Mouse (Mus musculus): Measurements from ENCODE around the gene Acot6. TPM values are rescaled to one million over a fixed set of nuclear protein-coding genes. Genes with fewer than 3 reads are reported as not detected.
A peak's percentile ranks its signal among the peaks of the same experiment; 100 is the strongest.
"Not testable (repeated sequence)": the region's sequence is repeated elsewhere in the genome, so short reads cannot be mapped to it uniquely, and the experiment has no call there.

Gene Acot6
- polyA plus RNA-seq, 1 experiment from 2014 or later: 1.0 TPM

DNA sequence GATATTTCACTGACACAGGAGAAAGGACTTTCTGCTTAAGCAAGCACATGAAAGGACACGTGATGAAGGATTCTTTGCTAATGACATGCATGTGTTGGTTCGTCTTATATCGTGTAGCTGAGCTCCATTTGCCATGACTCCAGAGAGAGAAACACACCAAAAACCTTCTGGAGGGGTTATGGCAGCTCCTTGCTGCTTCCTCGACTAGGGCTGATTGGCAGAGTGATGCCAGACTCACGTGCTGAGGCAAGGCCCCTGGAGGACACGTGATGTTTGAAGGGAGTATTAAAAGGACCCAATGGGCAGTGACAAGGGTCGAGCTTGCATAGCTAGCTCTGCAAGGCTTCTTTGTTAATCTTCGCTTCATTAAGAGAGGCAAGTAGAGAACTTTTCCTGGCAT, 32.2 kb upstream of the Acot6 start:
- Histone ChIP-seq H3K4me3 (no peak overlapping the region), H3K27me3 (peaks cover 45% of the 10 kb centered on the region), H3K27ac (no peak overlapping the region), H3K9me3 (replicated peaks) (no peaks in the 10 kb centered on the region), H3K36me3 (no peaks in the 10 kb centered on the region), H3K9ac (no peak overlapping the region), H3K4me1 (no peaks in the 10 kb centered on the region), H3K4me2 (replicated peaks) (no peak overlapping the region)
- ATAC-seq (ENCODE audit: low FRiP score): no peak
- WGBS: 58% methylated on average over 8 of the region's 8 CpGs

DNA sequence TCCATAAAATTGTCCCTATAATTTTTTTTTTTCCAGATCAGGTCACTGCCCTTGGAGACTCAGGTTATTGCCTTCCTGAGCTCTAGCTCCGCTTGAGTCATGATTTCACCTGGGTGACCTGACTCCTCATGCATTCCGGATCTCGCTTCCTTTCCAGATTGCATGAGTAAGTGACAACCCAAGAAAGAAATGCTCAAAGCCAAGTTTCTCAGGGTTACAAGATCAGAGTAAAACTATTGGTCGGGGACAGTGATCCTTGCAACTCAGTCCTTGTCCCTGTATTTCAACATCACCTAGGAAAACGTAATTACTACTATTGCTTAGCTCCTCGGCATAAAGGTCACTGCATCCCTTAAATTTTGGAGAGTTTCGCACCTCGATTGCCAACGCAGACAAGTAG, 31.5 kb upstream of the Acot6 start, which contains the start of gene Acot5:
Gene Acot5, plus strand, starts transcription at position 340 of the 400 bp plus-strand sequence.
- Histone ChIP-seq H3K27me3 (peaks cover 45% of the 10 kb centered on the region), H3K9me3 (replicated peaks) (no peaks in the 10 kb centered on the region), H3K4me2 (replicated peaks) (peak within 1 kb of the TSS; percentile 61), H3K9ac (peak within 1 kb of the TSS; percentile 49; the same call in 1 of the 2 replicates), H3K4me1 (no peaks in the 10 kb centered on the region), H3K4me3 (peak within 1 kb of the TSS; percentile 38), H3K36me3 (no peaks in the 10 kb centered on the region), H3K27ac (no peak within 1 kb of the TSS)
- 60% methylated on average over 9 of the region's 9 CpGs for WGBS
- ATAC-seq (ENCODE audit: low FRiP score): no peak

DNA sequence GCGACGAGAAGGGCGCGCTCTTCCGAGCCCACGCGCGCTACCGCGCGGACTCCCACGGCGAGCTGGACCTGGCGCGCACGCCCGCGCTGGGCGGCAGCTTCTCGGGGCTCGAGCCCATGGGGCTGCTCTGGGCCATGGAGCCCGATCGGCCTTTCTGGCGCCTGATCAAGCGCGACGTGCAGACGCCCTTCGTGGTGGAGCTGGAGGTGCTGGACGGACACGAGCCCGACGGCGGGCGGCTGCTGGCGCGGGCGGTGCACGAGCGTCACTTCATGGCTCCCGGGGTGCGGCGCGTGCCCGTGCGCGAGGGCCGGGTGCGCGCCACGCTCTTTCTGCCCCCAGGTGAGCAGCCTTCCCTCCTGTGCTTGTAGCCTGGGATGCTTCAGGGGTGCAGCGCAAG, 30.9 kb upstream of the Acot6 start:
- not testable (repeated sequence) for H3K27ac ChIP-seq; H3K9me3 ChIP-seq (replicated peaks); H3K36me3 ChIP-seq; ATAC-seq (ENCODE audit: low FRiP score); H3K4me1 ChIP-seq
- H3K9ac ChIP-seq: peak overlapping the region; percentile 49; the same call in 1 of the 2 replicates
- peak overlapping the region; percentile 61 for H3K4me2 ChIP-seq (replicated peaks)
- peak overlapping the region; percentile 38 for H3K4me3 ChIP-seq
- 2% methylated on average over 46 of the region's 52 CpGs for WGBS
- peaks cover 45% of the 10 kb centered on the region for H3K27me3 ChIP-seq

DNA sequence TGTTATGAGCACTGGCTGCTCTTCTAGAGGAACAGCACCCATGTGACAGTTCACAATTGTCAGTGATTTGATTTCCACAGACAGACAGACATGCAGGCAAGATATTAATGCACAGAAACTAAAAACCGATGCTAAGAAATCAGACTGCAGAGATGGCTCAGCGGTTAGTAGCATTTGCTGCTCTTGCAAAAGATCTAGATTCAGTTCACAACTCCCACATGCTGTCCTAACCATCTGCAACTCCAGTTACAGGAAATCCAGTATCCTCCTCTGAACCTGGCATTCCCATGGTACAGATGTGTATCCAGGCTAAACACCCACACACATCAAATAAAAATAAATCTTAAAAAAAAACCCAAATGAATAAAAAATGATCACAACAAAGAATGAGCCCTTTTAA, 28.8 kb upstream of the Acot6 start:
- Histone ChIP-seq H3K4me2 (replicated peaks) (no peak overlapping the region), H3K36me3 (no peaks in the 10 kb centered on the region), H3K27me3 (peaks cover 44% of the 10 kb centered on the region), H3K9me3 (replicated peaks) (no peaks in the 10 kb centered on the region), H3K9ac (no peak overlapping the region), H3K27ac (no peak overlapping the region), H3K4me3 (no peak overlapping the region), H3K4me1 (no peaks in the 10 kb centered on the region)
- ATAC-seq (ENCODE audit: low FRiP score): no peak
- 85% methylated on average over 2 of the region's 2 CpGs for WGBS

DNA sequence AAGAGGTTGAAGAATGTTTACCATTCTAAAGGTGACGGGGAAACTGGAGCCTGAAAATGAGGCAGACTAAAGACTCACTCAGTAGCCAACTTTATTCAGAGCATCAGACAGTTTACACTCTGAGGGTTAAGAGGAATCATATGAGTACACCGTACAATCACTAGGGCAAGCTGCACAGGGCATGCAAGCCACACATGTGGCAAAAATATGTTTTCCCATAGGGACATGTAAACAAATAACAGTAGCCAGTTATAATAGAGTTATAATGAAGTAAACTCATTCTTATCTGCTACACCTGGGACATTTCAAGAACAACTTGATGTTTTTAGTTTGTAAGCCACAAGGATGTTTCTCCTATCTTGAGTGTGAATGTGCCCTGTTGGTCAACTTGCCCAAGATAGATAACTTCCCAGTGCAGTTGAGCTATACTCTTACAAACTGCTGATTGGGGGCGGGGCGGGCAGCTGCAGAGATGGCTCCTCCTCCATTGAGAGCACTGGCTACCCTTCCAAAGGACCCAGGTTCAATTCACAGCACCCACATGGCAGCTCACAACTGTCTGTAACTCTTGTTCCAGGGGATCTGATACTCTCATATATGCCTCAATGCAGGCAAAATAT, 23.0 kb upstream of the Acot6 start:
- 82% methylated on average over 4 of the region's 4 CpGs for WGBS
- Histone ChIP-seq H3K9ac (no peak overlapping the region), H3K4me2 (replicated peaks) (no peak overlapping the region), H3K27me3 (no peaks in the 10 kb centered on the region), H3K27ac (no peak overlapping the region), H3K4me1 (no peaks in the 10 kb centered on the region), H3K4me3 (no peak overlapping the region), H3K9me3 (replicated peaks) (no peaks in the 10 kb centered on the region), H3K36me3 (no peaks in the 10 kb centered on the region)
- ATAC-seq (ENCODE audit: low FRiP score): no peak

DNA sequence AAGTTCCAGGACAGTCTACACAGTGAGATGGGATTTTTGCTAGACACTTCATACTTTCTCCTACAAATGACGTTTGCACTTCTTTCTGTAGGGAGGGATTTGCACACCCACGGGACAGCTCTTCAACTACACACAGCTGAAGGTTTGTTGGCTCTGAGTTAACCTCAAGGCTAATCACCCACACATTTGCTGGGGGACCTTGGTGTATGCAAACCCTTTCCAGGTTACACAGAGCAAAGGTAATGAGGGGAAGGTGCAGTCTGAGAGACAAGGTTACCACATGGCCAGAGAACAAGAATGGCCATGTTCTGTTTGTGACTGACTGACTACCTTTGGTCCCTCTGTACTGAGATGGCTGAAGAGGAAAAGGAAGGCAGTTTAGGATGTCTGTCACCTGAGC, 16.6 kb upstream of the Acot6 start:
- Histone ChIP-seq H3K27ac (no peak overlapping the region), H3K4me2 (replicated peaks) (no peak overlapping the region), H3K9me3 (replicated peaks) (0 out of 2 replicates have a peak, but pooled peaks cover 4% of the 10 kb centered on the region), H3K4me1 (no peaks in the 10 kb centered on the region), H3K27me3 (no peaks in the 10 kb centered on the region), H3K4me3 (no peak overlapping the region), H3K36me3 (no peaks in the 10 kb centered on the region), H3K9ac (no peak overlapping the region)
- ATAC-seq (ENCODE audit: low FRiP score): no peak
- WGBS: 85% methylated on average over 2 of the region's 2 CpGs

DNA sequence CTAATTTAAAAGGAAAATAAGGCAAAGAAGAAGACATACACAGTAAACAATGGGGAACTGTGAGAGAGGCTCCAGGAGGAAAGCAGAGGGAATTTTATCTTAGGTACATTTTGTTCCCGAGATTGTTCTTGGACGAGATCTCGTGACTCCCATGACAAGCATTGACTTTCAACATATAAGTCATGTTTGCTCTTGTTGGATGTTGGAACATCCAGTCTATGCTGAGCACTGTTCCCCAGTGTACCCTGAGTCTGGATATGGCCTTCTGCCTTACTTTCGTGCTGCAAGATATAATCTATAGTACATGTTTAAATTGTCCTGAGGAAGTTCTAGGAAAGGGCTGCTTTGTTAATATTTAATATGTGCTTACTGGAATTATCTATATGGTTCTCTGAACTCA, 15.9 kb upstream of the Acot6 start:
- Histone ChIP-seq H3K36me3 (no peaks in the 10 kb centered on the region), H3K4me2 (replicated peaks) (no peak overlapping the region), H3K4me3 (no peak overlapping the region), H3K9me3 (replicated peaks) (peaks cover 9% of the 10 kb centered on the region; the same call in 1 of the 2 replicates), H3K4me1 (no peaks in the 10 kb centered on the region), H3K9ac (no peak overlapping the region), H3K27me3 (no peaks in the 10 kb centered on the region), H3K27ac (no peak overlapping the region)
- no peak for ATAC-seq (ENCODE audit: low FRiP score)
- 86% methylated on average over 4 of the region's 4 CpGs for WGBS

DNA sequence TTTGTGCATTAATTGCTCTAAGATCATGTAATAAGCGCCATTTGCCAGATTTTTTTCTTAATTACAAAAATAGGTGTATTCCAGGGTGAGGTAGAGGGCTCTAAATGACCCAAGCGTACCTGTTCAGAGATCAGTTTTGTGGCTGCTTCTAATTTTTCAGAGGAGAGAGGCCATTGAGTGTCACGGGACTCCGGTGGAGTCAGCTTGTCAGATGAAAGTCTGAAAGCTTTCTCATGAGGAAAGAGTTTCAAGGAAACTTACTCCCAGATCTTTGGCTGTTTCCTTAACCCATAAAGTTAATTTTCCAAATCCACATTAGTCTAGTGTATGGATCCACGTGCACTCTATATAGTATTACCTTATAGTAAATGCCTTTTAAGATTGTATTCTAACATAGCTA, 5.8 kb upstream of the Acot6 start:
- H3K9me3 ChIP-seq (replicated peaks): peaks cover 20% of the 10 kb centered on the region
- whole genome bisulfite sequencing: 88% methylated on average over 5 of the region's 5 CpGs
- not testable (repeated sequence) for ATAC-seq (ENCODE audit: low FRiP score); H3K36me3 ChIP-seq; H3K9ac ChIP-seq; H3K27me3 ChIP-seq; H3K4me1 ChIP-seq; H3K27ac ChIP-seq; H3K4me2 ChIP-seq (replicated peaks); H3K4me3 ChIP-seq

DNA sequence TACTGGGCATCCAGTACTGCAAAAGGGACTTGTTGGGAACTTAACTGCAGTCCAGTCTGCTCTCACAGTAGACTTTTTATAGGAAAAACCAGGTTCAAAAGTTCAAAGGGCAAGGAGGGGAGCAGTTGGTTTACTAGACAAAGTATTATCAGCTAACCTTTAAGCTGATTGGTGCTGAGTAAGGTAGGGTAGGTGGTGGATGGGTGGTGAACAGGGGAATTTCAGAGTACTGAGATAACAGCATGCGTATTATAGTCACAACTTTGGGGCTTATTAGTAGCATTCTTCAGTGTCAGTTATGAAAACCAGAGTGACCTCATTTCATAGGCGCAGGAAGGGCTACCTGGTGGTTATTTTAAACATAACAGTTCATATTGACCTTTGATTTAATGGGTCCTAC, 849 bp upstream of the Acot6 start:
- no peak overlapping the region for H3K27ac ChIP-seq
- no peak overlapping the region for H3K4me2 ChIP-seq (replicated peaks)
- no peak for ATAC-seq (ENCODE audit: low FRiP score)
- WGBS: 94% methylated on average over 2 of the region's 2 CpGs
- H3K27me3 ChIP-seq: no peaks in the 10 kb centered on the region
- no peaks in the 10 kb centered on the region for H3K36me3 ChIP-seq
- peaks cover 2% of the 10 kb centered on the region; the same call in 1 of the 2 replicates for H3K4me1 ChIP-seq
- H3K9ac ChIP-seq: no peak overlapping the region
- 0 out of 2 replicates have a peak, but pooled peaks cover 3% of the 10 kb centered on the region for H3K9me3 ChIP-seq (replicated peaks)
- H3K4me3 ChIP-seq: no peak overlapping the region

DNA sequence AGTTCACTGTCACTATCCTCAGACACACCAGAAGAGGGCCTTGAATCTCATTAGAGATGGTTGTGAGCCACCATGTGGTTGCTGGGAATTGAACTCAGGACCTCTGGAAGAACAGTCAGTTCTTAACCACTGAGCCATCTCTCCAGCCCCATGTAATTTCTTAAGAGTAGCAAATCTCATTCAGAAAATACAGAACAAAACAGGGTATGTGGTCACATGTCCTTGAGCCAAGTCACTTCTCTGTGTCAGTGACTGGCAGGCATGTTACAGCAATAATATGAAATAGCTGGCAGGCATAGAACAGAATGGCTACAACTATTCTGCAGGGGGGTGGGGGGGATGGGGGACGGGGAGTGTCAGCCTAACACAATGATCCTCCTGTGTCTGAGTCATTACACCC, 383 bp upstream of the Acot6 start:
- H3K4me1 ChIP-seq: peaks cover 2% of the 10 kb centered on the region; the same call in 1 of the 2 replicates
- WGBS: 44% methylated on average over 1 of the region's 1 CpGs
- no peaks in the 10 kb centered on the region for H3K27me3 ChIP-seq
- ATAC-seq (ENCODE audit: low FRiP score): no peak
- H3K36me3 ChIP-seq: no peaks in the 10 kb centered on the region
- 0 out of 2 replicates have a peak, but pooled peaks cover 3% of the 10 kb centered on the region for H3K9me3 ChIP-seq (replicated peaks)
- peak overlapping the region; percentile 74 for H3K4me2 ChIP-seq (replicated peaks)
- H3K4me3 ChIP-seq: no peak overlapping the region
- no peak overlapping the region for H3K9ac ChIP-seq
- no peak overlapping the region for H3K27ac ChIP-seq

DNA sequence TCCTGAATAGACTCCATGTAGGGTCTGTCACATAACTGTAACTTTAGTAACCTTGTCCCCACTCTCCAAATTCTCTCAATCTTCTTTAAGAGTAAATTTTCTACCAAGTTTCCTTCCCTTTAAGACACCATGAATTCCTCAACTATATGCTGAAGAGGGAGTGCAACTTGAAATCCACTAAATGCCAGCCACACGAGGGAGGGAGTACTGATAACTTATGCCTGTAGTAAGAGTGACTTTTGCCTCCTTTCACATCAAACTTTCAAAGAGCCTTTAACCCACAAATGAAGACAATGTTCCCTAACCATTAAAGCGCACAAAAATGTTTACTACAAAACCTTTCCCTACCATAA, 1.0 kb downstream of the Acot6 start:
- 57% methylated on average over 2 of the region's 2 CpGs for WGBS
- H3K4me2 ChIP-seq (replicated peaks): peak overlapping the region; percentile 74
- no peak for ATAC-seq (ENCODE audit: low FRiP score)
- peaks cover 2% of the 10 kb centered on the region; the same call in 1 of the 2 replicates for H3K4me1 ChIP-seq
- no peak overlapping the region for H3K27ac ChIP-seq
- H3K36me3 ChIP-seq: no peaks in the 10 kb centered on the region
- H3K27me3 ChIP-seq: no peaks in the 10 kb centered on the region
- no peaks in the 10 kb centered on the region for H3K9me3 ChIP-seq (replicated peaks)
- peak overlapping the region; percentile 56 for H3K4me3 ChIP-seq
- peak overlapping the region; percentile 67; the same call in 1 of the 2 replicates for H3K9ac ChIP-seq

DNA sequence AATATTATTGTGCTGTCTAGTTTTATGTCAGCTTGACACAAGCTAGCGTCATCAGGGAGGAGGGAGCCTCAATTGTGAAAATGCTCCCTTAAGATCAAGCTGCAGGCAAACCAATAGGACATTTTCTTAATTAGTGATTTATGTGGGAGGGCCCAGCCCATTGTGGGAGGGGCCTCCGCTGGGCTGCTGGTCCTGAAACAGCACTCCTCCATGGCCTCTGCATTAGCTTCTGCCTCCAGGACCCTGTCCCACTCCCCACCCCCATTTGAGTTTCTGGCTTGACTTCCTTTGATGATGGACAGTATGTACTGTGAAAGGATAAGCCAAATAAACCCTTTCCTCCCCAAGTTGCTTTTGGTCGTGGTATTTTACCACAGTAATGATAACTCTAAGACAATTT, 6.6 kb downstream of the Acot6 start:
- no peak overlapping the region for H3K9ac ChIP-seq
- H3K27me3 ChIP-seq: no peaks in the 10 kb centered on the region
- no peaks in the 10 kb centered on the region for H3K4me1 ChIP-seq
- H3K4me3 ChIP-seq: no peak overlapping the region
- H3K4me2 ChIP-seq (replicated peaks): no peak overlapping the region
- H3K27ac ChIP-seq: no peak overlapping the region
- no peaks in the 10 kb centered on the region for H3K36me3 ChIP-seq
- no peak for ATAC-seq (ENCODE audit: low FRiP score)
- WGBS: 81% methylated on average over 3 of the region's 3 CpGs
- H3K9me3 ChIP-seq (replicated peaks): no peaks in the 10 kb centered on the region

DNA sequence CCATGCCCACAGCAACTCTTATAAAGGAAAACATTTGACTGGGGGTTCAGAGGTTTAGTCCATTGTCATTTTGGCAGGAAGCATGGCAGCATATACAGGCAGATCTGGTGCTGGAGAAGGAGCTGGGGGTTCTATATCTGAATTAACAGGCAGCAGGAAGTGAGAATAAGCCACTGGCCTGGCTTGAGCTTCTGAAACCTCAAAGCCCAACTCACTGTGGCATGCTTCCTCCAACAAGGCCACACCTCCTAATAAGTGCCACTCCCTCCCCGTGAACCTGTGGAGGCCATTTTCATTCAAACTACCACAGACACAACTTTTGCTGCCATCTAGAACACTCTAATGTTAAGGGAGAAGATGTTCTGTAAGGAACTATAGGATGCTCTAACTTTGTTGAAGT, 7.2 kb downstream of the Acot6 start:
- Histone ChIP-seq H3K4me2 (replicated peaks) (no peak overlapping the region), H3K9me3 (replicated peaks) (no peaks in the 10 kb centered on the region), H3K36me3 (no peaks in the 10 kb centered on the region), H3K4me3 (no peak overlapping the region), H3K9ac (no peak overlapping the region), H3K27ac (no peak overlapping the region), H3K27me3 (no peaks in the 10 kb centered on the region), H3K4me1 (no peaks in the 10 kb centered on the region)
- WGBS: 68% methylated on average over 1 of the region's 1 CpGs
- no peak for ATAC-seq (ENCODE audit: low FRiP score)
